Mouse (Mus musculus): Measurements from ENCODE around the gene Magi2. TPM values are rescaled to one million over a fixed set of nuclear protein-coding genes. Genes with fewer than 3 reads are reported as not detected.

Gene Magi2
- 1 to 10 TPM in 1 of 2 experiments, under 1 TPM in 1; 0.49 to 1.2 TPM for total RNA-seq (2023)

DNA sequence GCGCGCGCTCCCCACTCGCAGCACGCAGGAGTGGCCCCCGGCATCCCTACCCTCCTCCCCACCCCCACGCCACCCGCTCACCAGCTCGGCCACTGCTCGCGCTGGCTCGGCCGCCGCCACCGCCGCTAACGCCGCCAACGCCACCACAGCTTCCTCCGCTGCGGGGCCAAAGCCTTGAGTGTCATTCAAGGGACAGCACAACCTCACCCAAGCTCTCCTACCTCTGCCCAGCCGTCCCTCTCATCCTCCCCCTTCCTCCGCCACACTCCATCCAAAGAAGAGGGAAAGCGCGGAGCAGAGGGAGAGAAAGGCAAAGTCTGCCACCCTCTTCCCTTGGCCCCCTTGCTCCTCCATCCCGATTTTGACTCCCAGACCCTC is at the start of gene Magi2:
Magi2 (plus strand) TSS at position 171 of the 378 bp plus-strand sequence.

Data from neutrophil, adult 83 days (primary cell).